Mouse (Mus musculus): ENCODE results near the gene Map3k1. TPM values are rescaled to one million over a fixed set of nuclear protein-coding genes. Genes with fewer than 3 reads are reported as not detected.

The Map3k1 gene
- total and polyA plus RNA-seq, 2 experiments from 2014 or later: 6.2 to 19.2 TPM

DNA sequence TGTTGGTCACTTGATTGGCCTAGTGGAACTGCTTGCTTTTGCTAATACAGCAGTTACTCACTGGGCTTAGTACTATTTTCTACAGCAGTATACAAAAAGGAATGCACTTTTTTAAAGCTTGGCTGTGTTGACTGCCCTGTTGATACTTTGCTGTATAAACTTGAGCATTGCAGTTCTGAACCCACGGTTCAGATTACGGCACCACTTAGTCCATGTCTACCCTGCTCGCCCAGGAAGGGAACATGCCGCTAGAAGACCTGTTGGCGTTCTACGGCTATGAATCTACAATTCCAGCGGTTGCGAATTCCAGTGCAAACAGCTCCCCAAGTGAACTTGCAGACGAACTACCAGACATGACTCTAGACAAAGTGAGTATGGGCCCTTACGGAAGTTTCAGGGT is 105.4 kb downstream of the Map3k1 start:
- H3K27ac ChIP-seq (ENCODE audit: low read depth, low read length): no peak overlapping the region
- no peaks in the 10 kb centered on the region for H3K27me3 ChIP-seq (ENCODE audit: insufficient read depth, low read length)
- 97% methylated on average over 10 of the region's 10 CpGs for WGBS
- ATAC-seq (ENCODE audit: low FRiP score): no peak
- peaks cover 50% of the 10 kb centered on the region for H3K36me3 ChIP-seq (ENCODE audit: insufficient read depth, low read length)
- DNase-seq (ENCODE audit: low spot score): no peak
- no peaks in the 10 kb centered on the region for H3K9me3 ChIP-seq (ENCODE audit: low read length)
- H3K4me2 ChIP-seq (ENCODE audit: low read depth, low read length, poor library complexity, severe bottlenecking): no peak overlapping the region
- H3K4me3 ChIP-seq (ENCODE audit: low read depth, low read length): no peak overlapping the region
- no peak overlapping the region for H3K9ac ChIP-seq (replicated peaks; ENCODE audit: low read length, poor library complexity, severe bottlenecking)
- H3K4me1 ChIP-seq (ENCODE audit: insufficient read depth, low read length): no peaks in the 10 kb centered on the region
- no peak for TF ChIP-seq CTCF (IDR thresholded peaks at IDR 0.05)

Other genes with a start within 250 kb of the Map3k1 start
- not detected in 2 replicates for gene Gm10198, start 216.2 kb downstream of the Map3k1 start, total RNA-seq (2014; rRNA removed)
- not detected in 2 replicates for gene Gm10198, start 216.2 kb downstream of the Map3k1 start, polyA plus RNA-seq (2015; fragmentation: Nextera tagmentation; extraction: Ambion mirVana)
- gene Mier3, start 128.0 kb downstream of the Map3k1 start, total RNA-seq (2014; rRNA removed): 29.2 and 32.6 TPM in 2 replicates
- 13.6 and 14.6 TPM in 2 replicates for gene Mier3, start 128.0 kb downstream of the Map3k1 start, polyA plus RNA-seq (2015; fragmentation: Nextera tagmentation; extraction: Ambion mirVana)